Mouse (Mus musculus) embryonic facial prominence, embryonic 14.5 days (tissue): ENCODE data around the gene Mus81. TPM values are rescaled to one million over a fixed set of nuclear protein-coding genes. Genes with fewer than 3 reads are reported as not detected.

Experiments
- polyA plus RNA-seq: library from polyadenylated mRNA; unstranded; fragments of >200 nt; fragmentation: Nextera tagmentation; extraction: Ambion mirVana; gene quantifications from 2 replicates; pipeline ENCODE4 v1.2.1, GENCODE M21; 2014

The Mus81 gene
- polyA plus RNA-seq, 1 experiment from 2014 or later: 39.6 TPM

Other genes with a start within 250 kb of the Mus81 start
- gene Pacs1, start 215.3 kb downstream of the Mus81 start, polyA plus RNA-seq: 28.1 and 30.9 TPM in 2 replicates
- 247 and 281 TPM in 2 replicates for gene Sf3b2, start 192.9 kb downstream of the Mus81 start, polyA plus RNA-seq
- 4.0 and 4.3 TPM in 2 replicates for gene Gal3st3, start 190.1 kb downstream of the Mus81 start, polyA plus RNA-seq
- not detected in 2 replicates for gene Catsper1, start 152.7 kb downstream of the Mus81 start, polyA plus RNA-seq
- gene Cst6, start 138.8 kb downstream of the Mus81 start, polyA plus RNA-seq: 7.5 and 9.2 TPM in 2 replicates
- 35.0 and 35.7 TPM in 2 replicates for gene Eif1ad, start 121.7 kb downstream of the Mus81 start, polyA plus RNA-seq
- gene Banf1, start 121.2 kb downstream of the Mus81 start, polyA plus RNA-seq: 375 and 387 TPM in 2 replicates
- 50.3 and 65.9 TPM in 2 replicates for gene Sart1, start 99.7 kb downstream of the Mus81 start, polyA plus RNA-seq
- gene Tsga10ip, start 85.9 kb downstream of the Mus81 start, polyA plus RNA-seq: 0.53 TPM in 1 of 2 replicates, not detected in the other
- 191 and 195 TPM in 2 replicates for gene Drap1, start 63.4 kb downstream of the Mus81 start, polyA plus RNA-seq
- gene AI837181, start 63.3 kb downstream of the Mus81 start, polyA plus RNA-seq: 51.1 and 56.1 TPM in 2 replicates
- gene Fosl1, start 40.9 kb downstream of the Mus81 start, polyA plus RNA-seq: not detected in 2 replicates
- 5.7 and 6.1 TPM in 2 replicates for gene Ccdc85b, start 30.5 kb downstream of the Mus81 start, polyA plus RNA-seq
- 75.0 and 99.0 TPM in 2 replicates for gene Fibp, start 27.8 kb downstream of the Mus81 start, polyA plus RNA-seq
- 0.85 and 1.5 TPM in 2 replicates for gene Ctsw, start 19.9 kb downstream of the Mus81 start, polyA plus RNA-seq
- gene Efemp2, start 14.4 kb downstream of the Mus81 start, polyA plus RNA-seq: 175 and 190 TPM in 2 replicates
- 2,353 and 2,499 TPM in 2 replicates for gene Cfl1, start 2.1 kb upstream of the Mus81 start, polyA plus RNA-seq
- not detected in 2 replicates for gene 1700020D05Rik, start 15.4 kb upstream of the Mus81 start, polyA plus RNA-seq
- gene Snx32, start 22.1 kb upstream of the Mus81 start, polyA plus RNA-seq: 10.7 and 13.2 TPM in 2 replicates
- 6.1 and 6.4 TPM in 2 replicates for gene Ovol1, start 72.2 kb upstream of the Mus81 start, polyA plus RNA-seq
- gene Ap5b1, start 79.6 kb upstream of the Mus81 start, polyA plus RNA-seq: 3.3 and 3.8 TPM in 2 replicates
- gene Rnaseh2c, start 113.5 kb upstream of the Mus81 start, polyA plus RNA-seq: 94.8 and 110 TPM in 2 replicates
- 24.7 and 32.5 TPM in 2 replicates for gene Kat5, start 121.8 kb upstream of the Mus81 start, polyA plus RNA-seq
- gene Rela, start 149.1 kb upstream of the Mus81 start, polyA plus RNA-seq: 49.2 and 52.9 TPM in 2 replicates
- 24.4 and 26.6 TPM in 2 replicates for gene Sipa1, start 175.3 kb upstream of the Mus81 start, polyA plus RNA-seq
- 18.9 and 23.3 TPM in 2 replicates for gene Map3k11, start 200.3 kb upstream of the Mus81 start, polyA plus RNA-seq
- 24.1 and 32.1 TPM in 2 replicates for gene Pcnx3, start 200.5 kb upstream of the Mus81 start, polyA plus RNA-seq
- gene Kcnk7, start 216.0 kb upstream of the Mus81 start, polyA plus RNA-seq: 0.34 and 1.7 TPM in 2 replicates
- 34.2 and 43.4 TPM in 2 replicates for gene Ehbp1l1, start 237.9 kb upstream of the Mus81 start, polyA plus RNA-seq
- gene Fam89b, start 241.3 kb upstream of the Mus81 start, polyA plus RNA-seq: 101 and 111 TPM in 2 replicates